Mouse (Mus musculus) layer of hippocampus, adult 11-12 months (tissue): ENCODE measurements around the gene Crocc2.
A peak's percentile ranks its signal among the peaks of the same experiment; 100 is the strongest.

Experiments used
- DNase-seq: peaks from one replicate; pipeline ENCODE4 v3.0.0; 2022; ENCODE audit warnings: low spot score

Gene Crocc2

DNA sequence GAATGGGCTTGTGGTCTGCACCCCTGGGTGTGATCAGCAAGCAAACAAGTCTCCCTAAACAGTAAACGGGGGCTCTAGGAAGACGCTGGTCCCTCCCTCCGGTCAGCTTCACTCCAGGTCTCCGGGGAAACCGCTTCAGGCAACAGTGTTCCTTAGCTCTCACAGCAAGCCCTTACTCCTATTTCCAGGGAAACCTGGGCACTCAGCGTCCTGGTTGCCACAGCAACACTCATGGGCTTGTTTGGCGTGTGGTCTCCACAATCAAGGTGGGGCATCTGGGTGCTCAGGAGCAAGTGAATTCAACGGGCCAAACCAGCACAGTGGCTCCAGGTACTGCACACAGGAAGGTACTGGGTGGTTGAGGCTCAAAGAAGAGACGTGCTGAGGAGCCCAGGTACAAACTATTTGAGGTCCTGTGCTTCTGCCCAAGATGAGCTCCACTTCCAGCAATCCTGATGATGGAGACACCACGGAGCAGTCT, at the start of gene Crocc2:
Gene Crocc2, plus strand, starts transcription at position 431 of the 481 bp plus-strand sequence.
- no peak for DNase-seq

DNA sequence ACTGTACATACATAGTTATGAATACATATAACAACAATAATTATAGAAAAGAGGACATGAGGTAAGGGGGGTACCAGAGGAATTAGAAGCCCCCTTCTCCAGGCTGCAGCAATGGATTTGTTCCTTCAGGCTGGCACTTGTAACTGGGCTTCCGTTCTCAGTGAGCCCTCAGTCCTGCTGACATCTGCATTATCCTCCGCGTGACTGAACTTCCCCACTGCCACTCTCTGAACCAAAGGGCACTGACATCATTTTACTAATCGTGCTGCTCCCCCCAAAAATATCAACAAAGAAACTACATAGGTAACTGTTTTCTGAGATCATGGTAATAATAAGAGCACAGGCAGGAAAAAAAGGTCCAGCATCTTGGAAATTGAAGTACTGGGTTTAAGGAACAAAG, 49.7 kb upstream of the Crocc2 start:
- no peak for DNase-seq

DNA sequence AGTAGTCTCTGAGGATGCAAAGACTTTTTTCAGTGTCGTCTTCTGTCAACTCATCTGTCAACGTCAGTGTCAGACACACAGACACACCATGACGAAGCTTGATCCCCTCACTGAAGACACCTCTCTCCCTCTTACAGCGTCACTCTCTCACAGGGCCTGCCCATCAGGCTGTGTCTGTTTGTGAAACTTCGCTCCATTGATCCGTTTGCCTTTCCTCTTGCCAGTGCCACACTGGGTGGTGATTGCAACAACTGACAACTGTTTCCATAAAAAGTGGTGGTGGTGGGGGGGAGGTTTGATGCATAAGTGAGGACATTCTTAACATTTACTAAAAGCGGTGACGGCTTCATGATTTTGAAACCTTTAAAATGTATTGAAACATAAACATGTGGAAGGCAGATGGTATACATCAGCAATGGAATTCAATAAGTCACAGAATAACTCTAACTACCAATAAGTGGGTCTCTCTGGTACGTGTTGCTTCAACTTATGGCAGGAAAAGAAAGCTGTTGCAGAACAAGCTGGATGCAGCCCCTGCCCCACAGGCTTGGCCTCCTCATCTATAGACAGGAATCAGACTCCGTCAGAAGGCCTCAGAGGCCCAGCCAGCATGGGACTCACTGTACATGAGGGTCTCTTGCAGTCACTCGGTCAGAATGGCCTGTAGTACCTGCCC, 45.2 kb upstream of the Crocc2 start:
- DNase-seq: no peak

DNA sequence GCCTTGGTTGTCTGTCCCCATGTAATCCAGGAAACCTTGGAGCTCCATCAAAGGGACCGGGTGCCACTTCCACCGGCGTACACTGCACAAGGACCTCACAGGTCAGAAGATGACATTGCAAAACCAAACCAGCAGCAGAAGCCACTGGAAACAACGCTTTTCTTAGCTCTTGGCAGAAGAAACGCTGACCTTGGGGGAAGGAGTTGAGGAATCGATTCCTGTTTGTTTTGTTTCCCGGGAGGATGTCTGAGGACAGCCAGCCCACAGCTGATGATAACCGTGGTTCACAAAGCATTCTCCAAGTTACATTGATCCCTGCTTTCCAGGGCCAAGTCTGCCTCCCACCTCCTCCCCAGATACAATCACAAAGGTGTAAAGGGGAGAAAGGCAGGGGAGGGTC, 44.5 kb upstream of the Crocc2 start:
- no peak for DNase-seq

DNA sequence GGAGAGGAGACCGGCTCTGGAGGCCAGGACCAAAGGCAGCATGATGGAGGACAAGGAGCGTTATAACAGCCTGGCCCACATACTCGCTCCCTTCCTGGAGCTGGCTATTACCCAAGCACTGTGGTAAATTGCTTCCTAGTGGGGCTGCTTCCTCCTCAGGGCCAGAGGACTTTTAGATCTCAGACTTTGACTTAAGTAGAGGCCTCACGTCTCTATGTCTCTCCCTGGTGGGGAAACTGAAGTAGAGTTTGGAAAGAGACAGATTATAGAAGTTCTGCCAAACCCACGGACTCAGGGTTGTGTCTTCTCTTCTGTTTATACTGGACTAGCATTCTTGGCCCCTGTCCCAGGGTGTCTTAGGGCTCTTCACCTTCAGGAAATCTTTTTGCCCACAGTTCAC, 43.3 kb upstream of the Crocc2 start:
- DNase-seq: peak; percentile 23

DNA sequence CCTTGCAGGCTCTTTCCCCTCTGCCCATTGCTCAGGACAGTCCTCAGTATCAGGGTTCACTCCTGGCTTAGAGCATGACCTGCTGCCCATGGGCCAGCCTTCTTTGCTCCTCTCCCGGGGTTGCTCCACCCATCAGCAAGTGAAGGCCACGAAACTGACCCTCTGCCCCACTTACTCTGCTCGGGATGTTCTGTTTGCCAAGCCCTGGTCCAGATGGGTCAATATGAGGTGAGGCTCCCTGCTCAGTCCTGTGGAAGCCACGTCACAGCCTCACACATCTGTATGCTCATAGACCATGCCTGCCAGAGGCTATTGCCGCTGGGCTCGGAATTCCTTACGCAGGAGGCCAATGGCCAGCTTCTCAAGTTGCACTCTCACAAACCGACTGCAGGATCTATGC, 40.3 kb upstream of the Crocc2 start:
- DNase-seq: no peak

DNA sequence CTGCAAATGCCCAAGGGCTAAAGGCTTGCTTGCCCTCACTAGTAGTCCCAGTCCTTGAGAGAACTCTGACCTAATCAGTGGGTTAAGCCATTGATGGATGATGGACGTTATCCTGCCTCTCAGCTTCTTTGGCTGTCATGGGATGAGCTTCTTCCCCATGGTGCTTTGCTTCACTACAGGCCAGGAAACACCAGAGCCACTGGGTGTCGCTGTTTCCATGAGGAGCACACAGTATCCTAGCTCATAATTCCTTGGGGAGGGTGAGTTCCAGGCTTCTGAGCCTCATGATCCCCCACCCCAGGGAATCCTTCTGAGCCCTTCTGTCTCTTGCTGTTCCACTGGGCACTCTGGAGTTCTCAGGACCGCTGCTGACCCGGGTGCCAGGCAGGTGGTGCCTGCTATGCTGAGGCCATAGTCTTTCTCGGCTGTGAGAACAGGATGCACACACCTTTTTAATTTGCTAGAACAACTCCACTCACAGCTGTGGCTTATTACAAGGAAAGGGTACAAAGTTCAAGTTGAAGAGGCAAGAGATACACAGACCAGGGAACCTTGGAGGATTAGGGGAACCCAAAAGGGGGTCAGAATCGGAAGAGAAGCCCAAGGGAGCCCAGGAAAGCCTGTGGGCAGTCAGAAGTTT, 39.7 kb upstream of the Crocc2 start:
- DNase-seq: peak; percentile 83

DNA sequence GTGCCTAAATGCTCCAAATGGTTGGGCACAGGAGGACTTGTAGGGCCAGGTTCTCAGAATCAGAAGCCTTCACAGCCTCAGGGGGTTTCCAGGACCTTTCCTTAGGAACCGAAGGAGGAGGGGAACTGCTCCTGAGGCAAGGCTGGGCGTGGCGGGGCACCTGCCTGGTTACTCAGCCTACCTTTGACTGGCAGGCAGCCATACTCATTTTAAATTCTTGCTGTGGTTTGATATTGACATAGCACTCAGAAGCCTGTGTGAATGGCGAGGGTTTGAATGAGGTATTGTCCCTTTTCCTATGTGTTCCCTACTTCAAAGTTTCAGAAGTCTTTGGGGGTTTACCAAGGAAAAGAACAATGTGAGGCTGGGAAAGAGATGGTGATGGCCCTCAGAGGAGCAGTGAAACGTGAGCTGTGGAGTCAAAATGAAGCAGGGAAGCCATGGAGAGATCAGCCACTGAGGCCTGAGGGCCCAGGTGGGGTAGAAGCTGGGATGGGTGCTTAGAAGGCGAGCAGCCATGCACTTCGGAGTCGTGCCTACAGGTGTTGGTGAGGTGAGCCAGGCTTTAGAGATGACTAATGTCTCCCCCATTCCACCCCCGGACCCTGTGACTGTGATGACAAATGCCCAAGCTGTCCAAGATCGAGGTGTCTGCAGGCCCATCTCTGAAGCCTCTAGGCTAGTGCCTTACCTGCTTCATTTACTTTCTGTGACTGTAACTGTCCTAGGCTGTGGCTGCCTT, 38.1 kb upstream of the Crocc2 start:
- no peak for DNase-seq

DNA sequence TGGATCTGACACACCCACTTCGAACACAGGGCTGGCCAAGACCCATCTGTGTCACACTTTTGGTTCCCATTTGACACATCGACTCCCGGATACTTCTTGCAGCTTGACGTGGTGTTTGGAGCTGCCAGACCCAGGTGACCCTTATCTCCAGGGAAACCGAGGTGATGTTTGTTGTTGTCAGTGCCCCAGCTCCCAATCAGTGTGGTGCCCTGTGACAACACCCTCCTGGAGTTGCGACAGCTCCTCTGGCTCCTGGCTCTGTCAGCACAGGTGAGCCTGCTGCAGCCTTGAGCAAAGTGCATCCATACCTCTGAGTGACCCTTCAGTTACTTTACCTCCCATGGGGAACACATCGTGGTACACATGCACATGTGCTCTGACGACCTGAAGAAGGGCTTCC, 35.8 kb upstream of the Crocc2 start:
- DNase-seq: no peak

DNA sequence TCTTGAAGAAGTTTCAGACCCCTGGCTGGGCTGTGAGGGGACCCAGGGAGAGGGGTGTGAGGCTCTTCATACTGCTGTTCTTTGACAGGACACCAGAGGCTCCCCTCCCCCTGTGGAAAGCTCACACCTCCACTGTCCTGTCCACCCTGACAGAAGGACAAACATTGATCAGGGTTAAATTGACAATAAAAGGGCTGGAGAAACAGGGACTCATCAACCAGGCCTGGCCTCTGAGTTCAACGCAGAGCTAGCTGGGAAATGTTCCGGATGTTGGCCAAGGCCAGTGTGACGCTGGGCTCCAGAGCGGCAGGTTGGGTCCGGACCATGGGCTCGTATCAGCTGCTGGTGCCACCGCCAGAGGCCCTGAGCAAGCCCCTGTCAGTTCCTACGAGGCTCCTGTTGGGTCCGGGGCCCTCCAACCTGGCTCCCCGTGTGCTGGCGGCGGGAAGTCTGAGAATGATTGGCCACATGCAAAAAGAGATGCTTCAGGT, 33.4 kb upstream of the Crocc2 start, which contains the start of gene Agxt:
Gene Agxt, plus strand, starts transcription at position 205 of the 491 bp plus-strand sequence.
- no peak for DNase-seq

DNA sequence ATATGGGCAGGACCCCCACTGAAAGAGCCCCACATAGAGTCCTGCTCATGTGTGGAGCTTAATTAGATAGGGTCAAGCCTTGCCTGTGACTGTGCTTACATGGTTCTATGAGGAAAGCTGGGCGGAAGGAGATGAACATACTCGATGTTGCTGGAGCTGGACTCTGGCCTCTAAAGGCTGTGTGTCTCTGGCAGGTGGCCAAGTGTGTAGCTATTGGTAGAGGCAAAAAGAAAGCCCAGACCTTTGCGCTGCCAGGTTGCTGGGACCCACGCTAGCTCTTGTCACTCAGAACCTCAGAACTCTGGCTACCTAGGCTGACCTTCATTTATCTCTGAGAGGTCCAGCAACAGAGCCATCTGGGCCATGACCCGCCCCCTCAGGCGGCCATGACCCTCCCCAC, 30.0 kb upstream of the Crocc2 start:
- DNase-seq: no peak

DNA sequence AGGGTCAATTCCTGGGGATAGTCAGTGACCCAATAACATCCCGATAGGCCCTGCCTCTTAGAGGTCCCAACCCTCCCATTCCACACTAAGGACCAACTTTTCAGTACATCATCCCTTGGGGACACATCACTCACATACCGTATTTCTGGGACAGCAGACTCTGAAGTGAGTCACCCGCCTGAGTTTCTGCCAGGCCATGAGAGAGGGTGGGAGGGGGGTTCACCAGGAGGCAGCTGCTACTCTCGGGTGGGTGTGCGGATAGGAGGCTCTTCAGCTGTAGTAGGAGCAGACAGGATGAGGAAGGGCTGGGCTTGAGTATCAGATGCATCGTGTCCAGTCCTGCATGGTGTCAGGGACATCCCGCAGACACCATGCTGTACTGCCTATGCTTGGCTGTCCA, 28.8 kb upstream of the Crocc2 start:
- peak; percentile 42 for DNase-seq

DNA sequence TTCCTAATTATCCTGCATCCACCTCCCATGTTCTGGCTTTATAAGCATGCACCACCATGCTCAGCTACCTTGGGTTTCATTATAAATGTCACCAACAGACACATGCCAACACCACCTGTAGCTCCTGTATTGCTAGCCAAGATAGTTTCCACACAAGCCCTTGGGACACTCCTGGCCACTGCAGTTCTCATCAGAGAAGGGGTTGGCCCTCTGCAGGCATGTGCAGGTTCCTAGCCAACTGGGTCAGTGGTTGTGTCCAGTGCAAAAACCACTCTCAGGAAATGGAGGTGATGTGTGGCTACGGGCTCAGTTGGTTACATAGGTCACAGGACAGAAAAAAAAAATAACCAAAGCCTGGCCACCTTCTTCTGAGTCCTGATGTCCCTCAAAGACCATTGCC, 25.7 kb upstream of the Crocc2 start:
- no peak for DNase-seq

DNA sequence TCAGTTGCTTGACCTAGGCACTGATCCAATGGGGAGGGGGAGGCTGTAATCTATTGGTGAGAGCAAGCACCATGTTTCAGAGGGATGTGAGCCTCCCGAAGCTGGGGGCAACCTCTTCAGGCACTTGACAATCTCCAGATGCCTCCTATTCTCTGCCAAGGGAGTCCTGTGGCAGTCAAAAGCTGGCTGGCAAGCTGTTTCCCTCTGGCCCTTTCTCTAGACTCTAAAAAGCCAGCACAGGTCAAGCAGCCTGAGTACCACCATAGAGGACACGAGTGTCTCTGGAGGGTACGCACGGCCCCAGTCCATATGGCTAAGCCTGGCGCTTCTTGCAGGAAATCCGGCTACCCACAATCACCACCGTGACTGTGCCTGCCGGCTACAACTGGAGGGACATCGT, 24.3 kb upstream of the Crocc2 start:
- DNase-seq: no peak

DNA sequence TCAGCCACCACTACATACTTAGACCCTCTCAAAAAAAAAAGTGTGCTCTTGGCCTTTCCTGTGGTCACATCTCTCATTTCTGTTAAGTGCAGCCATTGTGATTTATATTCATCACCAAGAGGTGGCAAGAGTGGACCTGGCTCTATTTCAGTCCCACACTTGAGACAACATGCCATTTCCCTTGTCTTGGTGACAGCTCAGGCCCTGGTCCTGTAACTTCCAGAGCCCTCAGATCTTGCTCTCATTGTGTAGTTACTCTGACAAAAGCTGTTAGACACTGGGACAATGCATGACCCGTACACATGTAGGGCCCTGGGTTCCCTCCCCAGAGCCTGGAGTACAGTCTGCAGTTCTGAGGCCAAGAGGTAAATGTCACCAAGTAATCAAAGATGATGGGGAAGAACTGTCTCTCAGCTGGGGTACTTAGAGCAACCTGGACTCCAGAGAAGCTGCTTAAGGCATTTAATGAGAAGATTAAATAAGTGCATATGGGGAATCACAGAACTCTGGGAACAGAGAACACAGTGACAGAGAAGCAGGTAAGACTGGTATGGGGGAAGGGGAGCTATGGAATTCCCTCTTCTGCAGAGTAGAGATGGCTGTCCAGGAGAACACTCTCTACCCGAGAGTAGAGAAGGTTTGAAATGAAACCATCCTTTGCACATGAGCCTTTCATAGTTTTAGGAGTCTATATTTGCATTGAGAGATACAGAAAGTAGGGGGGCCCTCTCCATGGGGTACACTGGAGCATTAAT, 17.4 kb upstream of the Crocc2 start:
- no peak for DNase-seq

DNA sequence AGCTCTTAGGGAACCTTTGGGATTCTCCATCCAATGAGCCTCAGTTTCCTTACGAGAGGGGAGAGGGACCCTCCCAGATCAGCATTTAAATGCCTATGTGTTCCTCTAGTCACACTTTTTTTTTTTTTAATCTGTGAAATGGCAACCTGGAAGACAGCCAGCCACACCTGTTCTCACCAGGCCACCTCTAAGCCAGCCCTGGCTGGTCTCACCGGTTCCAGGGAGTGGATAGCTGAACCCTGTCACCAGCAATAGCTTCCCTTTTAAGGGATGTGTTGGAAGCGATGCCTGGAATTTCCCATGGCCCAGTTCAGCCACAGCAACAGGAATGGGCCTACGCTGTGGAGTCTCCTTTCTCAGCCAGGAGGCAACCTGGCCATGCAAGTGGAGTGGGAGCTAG, 11.0 kb upstream of the Crocc2 start:
- DNase-seq: no peak

DNA sequence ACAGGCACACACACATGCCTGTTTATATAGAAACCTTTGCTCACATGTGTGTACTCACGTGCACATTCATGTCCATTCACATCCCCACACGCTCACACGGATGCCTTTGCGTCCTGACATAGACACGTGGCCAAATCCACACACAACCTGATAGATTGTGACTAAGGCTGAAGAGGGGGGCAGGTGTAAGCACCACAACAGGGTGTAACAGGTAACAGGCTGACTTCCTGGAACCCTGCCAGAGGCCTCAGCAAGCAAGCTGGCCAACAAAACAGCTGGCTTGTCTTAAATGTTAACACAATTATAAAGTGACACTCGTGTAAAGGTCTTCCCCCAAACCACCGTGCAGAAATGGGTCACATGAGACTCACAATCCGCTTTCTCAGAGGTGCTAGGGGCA, 9.6 kb upstream of the Crocc2 start:
- no peak for DNase-seq

DNA sequence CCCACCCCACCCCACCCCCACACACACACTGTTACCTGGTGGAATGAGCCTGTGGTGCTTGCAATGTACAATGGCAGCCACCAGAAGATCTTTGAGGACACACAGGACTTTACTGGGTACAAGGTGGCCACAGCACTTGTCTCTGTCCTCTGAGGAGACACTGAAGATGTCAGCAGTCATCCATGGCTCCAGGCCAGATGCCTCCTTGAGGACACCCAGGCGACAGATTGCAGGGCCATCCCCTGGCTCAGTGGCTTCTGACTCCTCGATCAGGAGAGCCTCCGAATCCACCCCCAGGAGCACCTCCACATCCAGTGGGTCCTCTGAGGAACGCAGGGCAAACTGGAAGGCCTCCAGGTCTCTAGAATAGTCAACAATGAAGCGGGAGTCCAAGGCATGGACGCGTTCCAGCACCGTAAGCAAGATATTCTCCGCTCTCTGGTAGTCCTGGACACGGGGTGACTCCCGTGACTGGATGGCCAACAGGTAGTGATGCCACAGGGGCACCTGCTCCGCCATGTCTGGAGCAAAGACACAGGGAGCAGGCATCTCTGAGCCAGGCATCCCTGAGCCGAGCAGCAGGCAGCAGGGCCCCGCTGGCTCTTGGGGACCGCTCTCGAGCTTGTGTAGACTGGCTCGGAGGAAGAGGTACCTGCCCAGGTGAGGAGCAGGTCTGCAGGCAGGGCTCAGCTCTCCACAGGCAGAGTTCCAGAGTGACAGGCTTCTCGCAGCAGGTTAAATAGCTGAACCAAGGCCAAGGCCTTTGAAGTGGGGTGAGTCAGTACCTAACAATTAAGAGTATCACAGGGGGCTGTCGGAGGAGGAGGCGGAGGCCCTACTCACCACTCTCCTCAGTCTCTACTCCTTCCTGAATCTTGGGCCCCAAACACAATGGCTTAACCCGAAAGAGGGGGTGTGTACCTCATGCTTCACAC, 8.7 kb upstream of the Crocc2 start:
- DNase-seq: no peak

DNA sequence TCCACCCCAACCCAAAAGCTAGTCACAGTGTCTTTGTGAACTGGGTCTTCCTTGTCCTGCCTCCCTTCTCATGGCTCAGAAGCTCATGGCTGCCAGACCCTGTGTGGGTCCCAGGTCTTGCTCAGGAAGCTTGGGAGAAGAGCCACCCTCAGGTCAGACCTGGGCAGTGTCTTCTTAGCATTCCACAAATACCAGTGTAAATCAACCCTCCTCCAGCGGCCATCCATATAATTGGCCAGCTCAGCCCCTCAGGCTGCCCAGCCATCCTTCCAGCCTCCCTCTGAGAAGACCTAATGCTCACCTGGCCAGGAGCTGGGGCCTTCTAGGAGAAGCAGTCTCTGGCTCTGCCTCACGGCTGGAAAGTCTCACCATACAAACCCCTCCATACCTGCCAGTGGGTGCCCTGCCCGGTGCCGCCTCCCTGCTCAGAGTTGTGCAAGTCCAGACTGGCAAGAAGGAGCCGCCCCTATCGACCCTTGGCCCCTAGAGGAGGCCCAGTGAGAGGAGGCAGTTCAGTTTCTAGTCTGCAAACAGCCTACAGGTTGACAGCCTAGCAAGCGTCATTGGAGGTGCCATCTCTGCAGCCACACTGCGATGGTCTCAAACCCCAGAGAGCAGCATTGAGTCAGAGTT, 7.9 kb upstream of the Crocc2 start, which contains the start of gene 2310007B03Rik:
Gene 2310007B03Rik, minus strand, starts transcription at position 448 of the 633 bp plus-strand sequence.
- DNase-seq: no peak

DNA sequence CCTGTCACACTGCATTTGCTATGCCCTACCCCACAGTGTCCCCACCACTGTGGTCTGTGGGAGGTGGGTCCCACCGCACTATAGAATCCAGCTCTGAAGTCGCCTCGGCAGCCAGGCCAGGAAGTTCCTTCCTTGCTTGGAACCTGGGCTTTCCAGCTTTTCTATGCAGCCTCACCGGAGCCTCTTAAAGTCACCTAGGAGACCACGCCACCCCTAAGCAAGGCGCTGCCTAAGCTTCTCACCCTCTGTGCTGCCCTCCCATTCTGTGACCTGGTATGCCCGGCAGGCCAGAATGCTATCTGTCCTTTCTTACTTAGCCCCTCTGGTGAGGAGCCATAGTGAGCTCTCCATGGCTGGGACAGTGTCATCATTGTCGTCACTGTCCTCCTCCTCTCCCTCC, 7.2 kb upstream of the Crocc2 start:
- DNase-seq: no peak

DNA sequence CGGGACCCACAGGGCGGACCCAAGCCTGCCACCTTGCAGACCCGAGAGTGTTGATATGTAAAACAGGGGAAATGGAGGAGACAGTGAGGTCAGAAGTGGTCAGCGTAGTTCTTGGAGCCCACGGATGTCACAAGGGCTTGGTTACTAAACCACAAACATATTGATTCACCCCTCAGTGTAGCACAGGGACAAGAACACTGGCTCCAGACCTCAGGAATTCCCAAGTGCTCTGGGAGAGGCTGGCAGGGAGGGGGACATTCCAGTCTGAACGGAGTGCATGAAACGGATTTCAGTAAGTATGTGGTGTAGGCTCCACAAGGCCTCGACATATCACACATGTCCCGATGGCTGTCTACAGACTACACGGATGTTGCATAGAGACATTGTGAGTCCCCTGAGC, 6.6 kb upstream of the Crocc2 start:
- no peak for DNase-seq
